ENCODE assay signal across 22 mouse cellular contexts in the genomic region with DNA sequence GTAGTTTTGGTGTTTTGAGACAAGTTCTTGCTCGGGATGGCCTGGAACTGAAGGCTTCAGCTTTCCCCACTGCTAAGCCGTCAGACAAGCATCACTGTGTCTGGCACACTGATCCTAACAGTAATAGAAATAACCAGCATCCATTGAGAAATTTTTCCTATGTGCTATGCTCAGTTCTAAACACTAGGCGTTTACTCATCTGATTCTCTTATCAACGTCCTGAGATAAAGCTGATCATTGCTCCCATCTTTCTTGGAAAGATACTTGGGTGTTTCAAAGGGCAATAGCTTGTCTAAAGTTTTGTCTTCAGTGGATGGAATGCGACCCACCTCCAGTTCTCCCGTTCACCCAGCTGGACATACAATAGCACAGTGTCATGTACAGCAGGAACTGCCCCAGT.
A peak's percentile ranks its signal among the peaks of the same experiment; 100 is the strongest.
DNase-seq lines count a peak whose midpoint lies in the region; ATAC-seq and TF ChIP-seq lines count a peak whose summit lies in the region.
"Had no signal": no experiment of that assay in that cellular context is flagged by ENCODE, and none has a peak within 500 bp of the region (broad histone marks: within the 10 kb centered on the region; RNA-seq: fewer than 3 reads in every experiment).

No protein-coding gene starts in this region.

- WGBS in small intestine, adult 2 months = 74% methylated on average over 6 of the region's 6 CpGs
- 77% methylated on average over 6 of the region's 6 CpGs for WGBS in liver, embryonic 11.5 days
- 91% methylated on average over 6 of the region's 6 CpGs for WGBS in limb, embryonic 10.5 days

- no peak overlapping the region for H3K4me3 ChIP-seq in small intestine, adult 2 months (ENCODE audit: low read depth, low read length)
- no peak overlapping the region for H3K4me3 ChIP-seq in liver, embryonic 11.5 days (ENCODE audit: low read depth, low read length)
- H3K4me3 ChIP-seq in limb, embryonic 10.5 days = no peak overlapping the region
- H3K4me3 ChIP-seq: embryonic facial prominence, embryonic 10.5 days; embryonic facial prominence, embryonic 12.5 days; forebrain, embryonic 13.5 days had no signal

- H3K36me3 ChIP-seq in small intestine, adult 2 months (ENCODE audit: control insufficient read depth, insufficient read depth, low read length) = no peaks in the 10 kb centered on the region
- no peaks in the 10 kb centered on the region for H3K36me3 ChIP-seq in liver, embryonic 11.5 days (ENCODE audit: control insufficient read depth, insufficient read depth, low read length)
- H3K36me3 ChIP-seq in limb, embryonic 10.5 days = no peaks in the 10 kb centered on the region
- H3K36me3 ChIP-seq: embryonic facial prominence, embryonic 10.5 days; embryonic facial prominence, embryonic 12.5 days; G1E had no signal

- H3K4me1 ChIP-seq in small intestine, adult 2 months (ENCODE audit: control insufficient read depth, insufficient read depth, insufficient read length, low read length) = no peaks in the 10 kb centered on the region
- H3K4me1 ChIP-seq in liver, embryonic 11.5 days (replicated peaks; ENCODE audit: control insufficient read depth, insufficient read depth, low read length) = no peaks in the 10 kb centered on the region
- no peaks in the 10 kb centered on the region for H3K4me1 ChIP-seq in limb, embryonic 10.5 days
- H3K4me1 ChIP-seq: embryonic facial prominence, embryonic 10.5 days; embryonic facial prominence, embryonic 12.5 days; forebrain, embryonic 13.5 days had no signal

- TF ChIP-seq POLR2A in small intestine, adult 2 months (IDR thresholded peaks at IDR 0.05; ENCODE audit: low read depth, low read length) = no peak

- H3K27ac ChIP-seq in small intestine, adult 2 months (ENCODE audit: insufficient read depth, low read depth, low read length) = peak overlapping the region; percentile 12; the same call in 1 of the 2 replicates
- no peak overlapping the region for H3K27ac ChIP-seq in liver, embryonic 11.5 days (ENCODE audit: low read depth, low read length)
- no peak overlapping the region for H3K27ac ChIP-seq in limb, embryonic 10.5 days
- H3K27ac ChIP-seq: embryonic facial prominence, embryonic 10.5 days; embryonic facial prominence, embryonic 12.5 days; forebrain, embryonic 13.5 days had no signal

- H3K4me2 ChIP-seq in liver, embryonic 11.5 days = no peak overlapping the region
- H3K4me2 ChIP-seq: embryonic facial prominence, embryonic 12.5 days; forebrain, embryonic 13.5 days had no signal

- ATAC-seq in liver, embryonic 11.5 days (replicated peaks; ENCODE audit: low FRiP score) = no peak
- ATAC-seq: forebrain, embryonic 13.5 days; forebrain, embryonic 16.5 days; Patski had no signal

- no peaks in the 10 kb centered on the region for H3K9me3 ChIP-seq in liver, embryonic 11.5 days (ENCODE audit: control insufficient read depth, low read length)
- no peaks in the 10 kb centered on the region for H3K9me3 ChIP-seq in limb, embryonic 10.5 days (replicated peaks)
- H3K9me3 ChIP-seq: embryonic facial prominence, embryonic 10.5 days; embryonic facial prominence, embryonic 12.5 days; forebrain, embryonic 13.5 days had no signal

- H3K27me3 ChIP-seq in small intestine, adult 2 months (ENCODE audit: control insufficient read depth, insufficient read depth, low read length) = no peaks in the 10 kb centered on the region
- H3K27me3 ChIP-seq in liver, embryonic 11.5 days (replicated peaks; ENCODE audit: control insufficient read depth, insufficient read depth, low read length) = no peaks in the 10 kb centered on the region
- no peaks in the 10 kb centered on the region for H3K27me3 ChIP-seq in limb, embryonic 10.5 days (ENCODE audit: low read depth, poor library complexity, severe bottlenecking)
- H3K27me3 ChIP-seq: CH12.LX; embryonic facial prominence, embryonic 12.5 days; forebrain, embryonic 13.5 days; Patski had no signal

- no peak for TF ChIP-seq CTCF in small intestine, adult 2 months (IDR thresholded peaks at IDR 0.05; ENCODE audit: extremely low read depth, insufficient read length, insufficient replicate concordance, low read depth, low read length)

- no peak overlapping the region for H3K9ac ChIP-seq in liver, embryonic 11.5 days (ENCODE audit: low read depth, low read length)
- H3K9ac ChIP-seq: embryonic facial prominence, embryonic 12.5 days; forebrain, embryonic 13.5 days had no signal

- peak; percentile 47 for DNase-seq in CD4-positive helper T cell, adult 2 months (ENCODE audit: low read depth, low spot score)
- DNase-seq in CD4-positive, CD25-positive, alpha-beta regulatory T cell, adult 2 months (ENCODE audit: low read depth, low spot score) = peak; percentile 26
- peak; percentile 75 for DNase-seq in induced T-regulatory cell, adult 2 months (ENCODE audit: low read depth)
- DNase-seq in retina, embryonic 14.5 days (ENCODE audit: low spot score) = no peak
- no peak for DNase-seq in liver, embryonic 11.5 days (ENCODE audit: low spot score)
- no peak for DNase-seq in limb, embryonic 10.5 days (ENCODE audit: low spot score)
- DNase-seq: adrenal gland, adult 8-10 months; adrenal gland, postnatal 14 days; adrenal gland, postnatal 36 days; cerebellum, adult 11-12 months; cerebellum, adult 2 months; cerebellum, adult 9-10 months; cerebellum, postnatal 10 days; cerebellum, postnatal 25 days had no signal

Comparison
In these comparisons a context has a peak if more than half of its experiments do, and no peak if none do; other contexts are left out.
1. DNase-seq: peak in CD4-positive helper T cell, adult 2 months (single experiment), CD4-positive, CD25-positive, alpha-beta regulatory T cell, adult 2 months (single experiment) and induced T-regulatory cell, adult 2 months (single experiment); none in retina, embryonic 14.5 days (single experiment), liver, embryonic 11.5 days (single experiment) and limb, embryonic 10.5 days (single experiment).